Mouse (Mus musculus) midbrain, embryonic 10.5 days (tissue): Measurements from ENCODE around the gene Shisal2a. TPM values are rescaled to one million over a fixed set of nuclear protein-coding genes. Genes with fewer than 3 reads are reported as not detected.
A peak's percentile ranks its signal among the peaks of the same experiment; 100 is the strongest.
"Not testable (repeated sequence)": the region's sequence is repeated elsewhere in the genome, so short reads cannot be mapped to it uniquely, and the experiment has no call there.

Experiments
- DNase-seq: peaks from one replicate; pipeline ENCODE4 v3.0.0-alpha.2; 2017; ENCODE audit warnings: low spot score
- H3K27ac ChIP-seq: fragments of 300-500 bp; sonication (generic); replicated peaks from 2 replicates; pipeline ENCODE4 v1.5.1; 2016; ENCODE audit warnings: mild to moderate bottlenecking
- H3K27me3 ChIP-seq: fragments of 300-500 bp; sonication (generic); 2 replicates; pipeline ENCODE4 v1.6.1; 2016; ENCODE audit warnings: low read depth, mild to moderate bottlenecking; ENCODE audit not compliant: poor library complexity, severe bottlenecking
- H3K36me3 ChIP-seq: fragments of 300-500 bp; sonication (generic); 2 replicates; pipeline ENCODE4 v1.6.1; 2016; ENCODE audit warnings: mild to moderate bottlenecking, moderate library complexity
- H3K4me1 ChIP-seq: fragments of 300-500 bp; sonication (generic); 2 replicates; pipeline ENCODE4 v1.6.1; 2016
- H3K4me3 ChIP-seq: fragments of 300-500 bp; sonication (generic); 2 replicates; pipeline ENCODE4 v1.5.1; 2016; ENCODE audit warnings: mild to moderate bottlenecking, moderate library complexity
- H3K9me3 ChIP-seq: fragments of 300-500 bp; sonication (generic); replicated peaks from 2 replicates; pipeline ENCODE4 v1.6.1; 2016; ENCODE audit warnings: mild to moderate bottlenecking
- WGBS: fragments of 180-500 bp; shearing (Covaris S2); methylation state at CpG from one replicate; pipeline ENCODE4 v1.1.7; 2016; 5-methylcytosine and 5-hydroxymethylcytosine counted together
- polyA plus RNA-seq: library from polyadenylated mRNA; unstranded; fragments of >200 nt; fragmentation: Nextera tagmentation; extraction: Ambion mirVana; gene quantifications from 2 replicates; pipeline ENCODE4 v1.2.1, GENCODE M21; 2016

Gene Shisal2a
- polyA plus RNA-seq, 1 experiment from 2014 or later = 2.2 TPM

GRCm38 (mm10) chr4:108369254-108369653 lies 13.9 kb downstream of the Shisal2a start:
- H3K4me3 ChIP-seq = no peak overlapping the region
- no peaks in the 10 kb centered on the region for H3K9me3 ChIP-seq
- no peaks in the 10 kb centered on the region for H3K36me3 ChIP-seq
- 29% methylated on average over 5 of the region's 5 CpGs for WGBS
- no peak for DNase-seq
- peaks cover 29% of the 10 kb centered on the region for H3K4me1 ChIP-seq
- H3K27me3 ChIP-seq = 0 out of 2 replicates have a peak, but pooled peaks cover 6% of the 10 kb centered on the region
- peak overlapping the region; percentile 15; the same call in 1 of the 2 replicates for H3K27ac ChIP-seq

GRCm38 (mm10) chr4:108364111-108364476 lies 19.1 kb downstream of the Shisal2a start:
- peak overlapping the region; percentile 94 for H3K27ac ChIP-seq
- no peaks in the 10 kb centered on the region for H3K27me3 ChIP-seq
- H3K9me3 ChIP-seq = no peaks in the 10 kb centered on the region
- H3K36me3 ChIP-seq = no peaks in the 10 kb centered on the region
- peaks cover 67% of the 10 kb centered on the region for H3K4me1 ChIP-seq
- DNase-seq = peak; percentile 44
- WGBS = 9% methylated on average over 5 of the region's 5 CpGs
- H3K4me3 ChIP-seq = peak overlapping the region; percentile 39

GRCm38 (mm10) chr4:108363355-108364110 lies 19.6 kb downstream of the Shisal2a start:
- 9% methylated on average over 7 of the region's 7 CpGs for WGBS
- H3K27me3 ChIP-seq = no peaks in the 10 kb centered on the region
- peak; percentile 65 for DNase-seq
- H3K4me1 ChIP-seq = peaks cover 67% of the 10 kb centered on the region
- H3K9me3 ChIP-seq = no peaks in the 10 kb centered on the region
- peak overlapping the region; percentile 39 for H3K4me3 ChIP-seq
- H3K36me3 ChIP-seq = no peaks in the 10 kb centered on the region
- peak overlapping the region; percentile 94 for H3K27ac ChIP-seq

GRCm38 (mm10) chr4:108362321-108363261 lies 20.6 kb downstream of the Shisal2a start:
- H3K27ac ChIP-seq = peak overlapping the region; percentile 94
- H3K27me3 ChIP-seq = no peaks in the 10 kb centered on the region
- no peaks in the 10 kb centered on the region for H3K9me3 ChIP-seq
- H3K4me1 ChIP-seq = peaks cover 71% of the 10 kb centered on the region
- peak; percentile 90 for DNase-seq
- WGBS = 3% methylated on average over 18 of the region's 18 CpGs
- no peaks in the 10 kb centered on the region for H3K36me3 ChIP-seq
- peak overlapping the region; percentile 39 for H3K4me3 ChIP-seq

GRCm38 (mm10) chr4:108360136-108361055 lies 22.8 kb downstream of the Shisal2a start:
- whole genome bisulfite sequencing = 5% methylated on average over 28 of the region's 28 CpGs
- no peaks in the 10 kb centered on the region for H3K36me3 ChIP-seq
- H3K9me3 ChIP-seq = no peaks in the 10 kb centered on the region
- peak overlapping the region; percentile 94 for H3K27ac ChIP-seq
- H3K4me1 ChIP-seq = peaks cover 71% of the 10 kb centered on the region
- DNase-seq = peak; percentile 95
- no peaks in the 10 kb centered on the region for H3K27me3 ChIP-seq
- peak overlapping the region; percentile 31 for H3K4me3 ChIP-seq

- peak overlapping the region; percentile 94 for H3K27ac ChIP-seq
- H3K4me1 ChIP-seq = peaks cover 59% of the 10 kb centered on the region
- DNase-seq = no peak
- H3K9me3 ChIP-seq = no peaks in the 10 kb centered on the region
- 10% methylated on average over 4 of the region's 4 CpGs for WGBS
- H3K27me3 ChIP-seq = no peaks in the 10 kb centered on the region
- no peaks in the 10 kb centered on the region for H3K36me3 ChIP-seq
- H3K4me3 ChIP-seq = no peak overlapping the region
Observed at GRCm38 (mm10) chr4:108358498-108358897, 24.7 kb downstream of the Shisal2a start.

GRCm38 (mm10) chr4:108357458-108357857 lies 25.7 kb downstream of the Shisal2a start:
- H3K4me1 ChIP-seq = peaks cover 49% of the 10 kb centered on the region

GRCm38 (mm10) chr4:108353591-108353990 lies 29.6 kb downstream of the Shisal2a start:
- H3K4me3 ChIP-seq, H3K27ac ChIP-seq, H3K9me3 ChIP-seq, DNase-seq, H3K27me3 ChIP-seq, H3K36me3 ChIP-seq: not testable (repeated sequence)
- peaks cover 39% of the 10 kb centered on the region for H3K4me1 ChIP-seq

More at GRCm38 (mm10) chr4:108357458-108357857, 25.7 kb downstream of the Shisal2a start:
- 94% methylated on average over 8 of the region's 8 CpGs for WGBS
- Histone ChIP-seq H3K4me3 (no peak overlapping the region), H3K36me3 (no peaks in the 10 kb centered on the region), H3K9me3 (no peaks in the 10 kb centered on the region), H3K27ac (no peak overlapping the region), H3K27me3 (no peaks in the 10 kb centered on the region)
- DNase-seq = no peak

- H3K4me3 ChIP-seq = no peak overlapping the region
- H3K4me1 ChIP-seq = peaks cover 45% of the 10 kb centered on the region
- peak; percentile 67 for DNase-seq
- 21% methylated on average over 8 of the region's 8 CpGs for WGBS
- peak overlapping the region; percentile 83 for H3K27ac ChIP-seq
- H3K36me3 ChIP-seq = no peaks in the 10 kb centered on the region
- H3K27me3 ChIP-seq = no peaks in the 10 kb centered on the region
- H3K9me3 ChIP-seq = no peaks in the 10 kb centered on the region
Observed at GRCm38 (mm10) chr4:108350819-108351218, 32.3 kb downstream of the Shisal2a start.

GRCm38 (mm10) chr4:108349836-108350547 lies 33.2 kb downstream of the Shisal2a start:
- Histone ChIP-seq H3K36me3 (no peaks in the 10 kb centered on the region), H3K9me3 (no peaks in the 10 kb centered on the region), H3K4me3 (no peak overlapping the region), H3K27ac (peak overlapping the region; percentile 83), H3K4me1 (peaks cover 53% of the 10 kb centered on the region), H3K27me3 (no peaks in the 10 kb centered on the region)
- DNase-seq = no peak
- WGBS = 42% methylated on average over 8 of the region's 8 CpGs

- Histone ChIP-seq H3K27ac (peak overlapping the region; percentile 83), H3K4me1 (peaks cover 59% of the 10 kb centered on the region), H3K27me3 (no peaks in the 10 kb centered on the region), H3K4me3 (no peak overlapping the region), H3K36me3 (no peaks in the 10 kb centered on the region), H3K9me3 (no peaks in the 10 kb centered on the region)
- DNase-seq = no peak
- WGBS = 74% methylated on average over 3 of the region's 3 CpGs
Observed at GRCm38 (mm10) chr4:108349064-108349463, 34.1 kb downstream of the Shisal2a start.
